Mouse (Mus musculus): ENCODE data around the gene Iltifb.
"Not testable (repeated sequence)": the region's sequence is repeated elsewhere in the genome, so short reads cannot be mapped to it uniquely, and the experiment has no call there.

DNA sequence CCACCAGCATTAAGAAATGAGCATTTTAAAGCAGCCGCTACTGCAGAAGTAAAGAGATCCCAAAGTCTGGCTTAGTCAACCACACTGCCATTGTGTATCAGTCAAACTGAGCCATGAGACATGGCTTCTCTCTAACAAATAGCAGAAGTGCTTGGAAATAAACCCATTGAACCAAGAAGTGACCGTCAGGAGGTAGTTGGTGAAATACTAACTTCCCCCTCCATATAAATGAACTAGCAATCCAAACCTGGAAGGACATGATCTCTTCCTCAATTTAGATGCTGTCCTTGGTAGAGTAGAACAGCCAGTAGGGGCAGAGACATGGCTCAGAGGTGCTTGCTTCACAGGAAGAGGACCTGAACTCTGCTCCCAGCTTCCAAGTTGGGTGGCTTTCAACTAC, 23.4 kb downstream of the Iltifb start:
- TF ChIP-seq GATA1 (IDR thresholded peaks at IDR 0.05; ENCODE audit: borderline replicate concordance, low read length); FLI1 (IDR thresholded peaks at IDR 0.05; ENCODE audit: low read length): not testable (repeated sequence)

Data from megakaryocyte, embryonic 14.5 days (primary cell).